Comparison of ENCODE assay signal across 9 mouse cellular contexts in genomic region chr3:37605876-37606238, GRCm38 (mm10). TPM values are rescaled to one million over a fixed set of nuclear protein-coding genes. Genes with fewer than 3 reads are reported as not detected.
DNase-seq lines count a peak whose midpoint lies in the region; ATAC-seq and TF ChIP-seq lines count a peak whose summit lies in the region.
"Had no signal": no experiment of that assay in that cellular context is flagged by ENCODE, and none has a peak within 500 bp of the region (broad histone marks: within the 10 kb centered on the region; RNA-seq: fewer than 3 reads in every experiment).

No protein-coding gene starts in this region.

- no peak for TF ChIP-seq POLR2A in small intestine, adult 2 months (IDR thresholded peaks at IDR 0.05; ENCODE audit: low read depth, low read length)

- no peak for TF ChIP-seq EP300 in stomach, postnatal 0 days (optimal IDR thresholded peaks at IDR 0.05)
- no peak for TF ChIP-seq EP300 in heart, postnatal 0 days (IDR thresholded peaks at IDR 0.05; ENCODE audit: low read depth)

- DNase-seq in heart, adult 18-20 months: peak; percentile 54 to 56
- DNase-seq in stomach, postnatal 0 days (ENCODE audit: low spot score): no peak
- peak; percentile 31 for DNase-seq in heart, postnatal 0 days (ENCODE audit: low spot score)
- DNase-seq in adipocyte (ENCODE audit: low spot score): no peak
- DNase-seq in left cerebral cortex, postnatal 4 days: no peak

- no peaks in the 10 kb centered on the region for H3K36me3 ChIP-seq in heart, embryonic 12.5 days
- H3K36me3 ChIP-seq in stomach, embryonic 15.5 days: no peaks in the 10 kb centered on the region
- H3K36me3 ChIP-seq in stomach, postnatal 0 days (ENCODE audit: control insufficient read depth, insufficient read depth, low read length): no peaks in the 10 kb centered on the region
- no peaks in the 10 kb centered on the region for H3K36me3 ChIP-seq in heart, postnatal 0 days (replicated peaks; ENCODE audit: control insufficient read depth, insufficient read depth, low read length)
- no peaks in the 10 kb centered on the region for H3K36me3 ChIP-seq in small intestine, adult 2 months (ENCODE audit: control insufficient read depth, insufficient read depth, low read length)
- H3K36me3 ChIP-seq: lung, embryonic 15.5 days had no signal

- no peaks in the 10 kb centered on the region for H3K4me1 ChIP-seq in heart, embryonic 12.5 days (replicated peaks)
- no peaks in the 10 kb centered on the region for H3K4me1 ChIP-seq in stomach, embryonic 15.5 days
- H3K4me1 ChIP-seq in stomach, postnatal 0 days (replicated peaks; ENCODE audit: control insufficient read depth, insufficient read depth): no peaks in the 10 kb centered on the region
- H3K4me1 ChIP-seq in heart, postnatal 0 days (ENCODE audit: control insufficient read depth, insufficient read depth): no peaks in the 10 kb centered on the region
- H3K4me1 ChIP-seq in small intestine, adult 2 months (ENCODE audit: control insufficient read depth, insufficient read depth, insufficient read length, low read length): peaks cover 7% of the 10 kb centered on the region; the same call in 1 of the 2 replicates
- H3K4me1 ChIP-seq: lung, embryonic 15.5 days had no signal

- no peak overlapping the region for H3K9ac ChIP-seq in heart, embryonic 12.5 days
- no peak overlapping the region for H3K9ac ChIP-seq in stomach, embryonic 15.5 days
- H3K9ac ChIP-seq in stomach, postnatal 0 days (ENCODE audit: low read length): no peak overlapping the region
- H3K9ac ChIP-seq in heart, postnatal 0 days (replicated peaks; ENCODE audit: low read depth, low read length): no peak overlapping the region
- H3K9ac ChIP-seq: lung, embryonic 15.5 days had no signal

- intact Hi-C loops in left cerebral cortex, postnatal 4 days (cut with DNase I): no loop called here

- no peak for TF ChIP-seq CTCF in stomach, postnatal 0 days (IDR thresholded peaks at IDR 0.05; ENCODE audit: low read depth)
- no peak for TF ChIP-seq CTCF in heart, postnatal 0 days (IDR thresholded peaks at IDR 0.05; ENCODE audit: low read depth)
- TF ChIP-seq CTCF in small intestine, adult 2 months (IDR thresholded peaks at IDR 0.05; ENCODE audit: extremely low read depth, insufficient read length, insufficient replicate concordance, low read depth, low read length): no peak

- 78% methylated on average over 10 of the region's 10 CpGs for WGBS in heart, embryonic 12.5 days
- 78% methylated on average over 10 of the region's 10 CpGs for WGBS in stomach, embryonic 15.5 days
- 69% methylated on average over 10 of the region's 10 CpGs for WGBS in stomach, postnatal 0 days
- 50% methylated on average over 10 of the region's 10 CpGs for WGBS in heart, postnatal 0 days
- 76% methylated on average over 10 of the region's 10 CpGs for WGBS in small intestine, adult 2 months

- H3K4me2 ChIP-seq in heart, embryonic 12.5 days: no peak overlapping the region
- H3K4me2 ChIP-seq in stomach, embryonic 15.5 days: no peak overlapping the region
- H3K4me2 ChIP-seq in stomach, postnatal 0 days (replicated peaks; ENCODE audit: low read depth): no peak overlapping the region
- H3K4me2 ChIP-seq in heart, postnatal 0 days (ENCODE audit: low read depth, low read length): no peak overlapping the region
- H3K4me2 ChIP-seq: lung, embryonic 15.5 days had no signal

- no peaks in the 10 kb centered on the region for H3K27me3 ChIP-seq in heart, embryonic 12.5 days (replicated peaks)
- H3K27me3 ChIP-seq in stomach, embryonic 15.5 days (replicated peaks): no peaks in the 10 kb centered on the region
- H3K27me3 ChIP-seq in stomach, postnatal 0 days (ENCODE audit: control insufficient read depth, insufficient read depth, low read length): no peaks in the 10 kb centered on the region
- no peaks in the 10 kb centered on the region for H3K27me3 ChIP-seq in heart, postnatal 0 days (ENCODE audit: control insufficient read depth, insufficient read depth, low read length)
- no peaks in the 10 kb centered on the region for H3K27me3 ChIP-seq in small intestine, adult 2 months (ENCODE audit: control insufficient read depth, insufficient read depth, low read length)
- H3K27me3 ChIP-seq: lung, embryonic 15.5 days had no signal

- no peak overlapping the region for H3K4me3 ChIP-seq in heart, embryonic 12.5 days
- no peak overlapping the region for H3K4me3 ChIP-seq in stomach, embryonic 15.5 days (replicated peaks)
- H3K4me3 ChIP-seq in stomach, postnatal 0 days (ENCODE audit: low read depth, low read length): no peak overlapping the region
- H3K4me3 ChIP-seq in heart, postnatal 0 days (ENCODE audit: low read depth, low read length): no peak overlapping the region
- H3K4me3 ChIP-seq in small intestine, adult 2 months (ENCODE audit: low read depth, low read length): no peak overlapping the region
- H3K4me3 ChIP-seq: lung, embryonic 15.5 days had no signal

- no peak overlapping the region for H3K27ac ChIP-seq in heart, embryonic 12.5 days (ENCODE audit: poor library complexity, severe bottlenecking)
- peak overlapping the region; percentile 12; the same call in 1 of the 2 replicates for H3K27ac ChIP-seq in stomach, embryonic 15.5 days
- no peak overlapping the region for H3K27ac ChIP-seq in stomach, postnatal 0 days (replicated peaks)
- 0 out of 2 replicates have a peak overlapping the region, but pooled peaks have one; percentile 15 for H3K27ac ChIP-seq in heart, postnatal 0 days (ENCODE audit: low read depth)
- H3K27ac ChIP-seq in small intestine, adult 2 months (ENCODE audit: insufficient read depth, low read depth, low read length): 0 out of 2 replicates have a peak overlapping the region, but pooled peaks have one; percentile 24
- H3K27ac ChIP-seq: lung, embryonic 15.5 days had no signal

- ATAC-seq in heart, embryonic 12.5 days (ENCODE audit: insufficient number of reproducible peaks, low FRiP score): no peak
- ATAC-seq in stomach, embryonic 15.5 days (ENCODE audit: insufficient read depth, low FRiP score, low read depth): 0 out of 2 replicates have a peak, but pooled peaks have one; percentile 31
- ATAC-seq in stomach, postnatal 0 days (ENCODE audit: low FRiP score, low TSS enrichment): no peak
- peak; percentile 17; the same call in 1 of the 2 replicates for ATAC-seq in heart, postnatal 0 days (ENCODE audit: insufficient read depth, low read depth)

- 0 out of 2 replicates have a peak, but pooled peaks cover 6% of the 10 kb centered on the region for H3K9me3 ChIP-seq in heart, embryonic 12.5 days (replicated peaks)
- H3K9me3 ChIP-seq in stomach, embryonic 15.5 days: no peaks in the 10 kb centered on the region
- no peaks in the 10 kb centered on the region for H3K9me3 ChIP-seq in stomach, postnatal 0 days (ENCODE audit: control insufficient read depth, low read length)
- H3K9me3 ChIP-seq in heart, postnatal 0 days (replicated peaks; ENCODE audit: control insufficient read depth, low read length): 0 out of 2 replicates have a peak, but pooled peaks cover 8% of the 10 kb centered on the region
- H3K9me3 ChIP-seq: lung, embryonic 15.5 days had no signal

RNA-seq across cellular contexts. Expression of gene Spry1, which starts 33.9 kb away (rescaled TPM):
- 10 to 100 TPM; 22.8 to 25.3 TPM for total RNA-seq in heart, adult 18-20 months (2021)
- 5.1 and 5.4 TPM in 2 replicates for polyA plus RNA-seq in heart, embryonic 12.5 days (2016; fragmentation: Nextera tagmentation; extraction: Ambion mirVana)
- 13.6 and 15.2 TPM in 2 replicates for polyA plus RNA-seq in stomach, embryonic 15.5 days (2015; fragmentation: Nextera tagmentation; extraction: Ambion mirVana)
- 9.4 and 14.1 TPM in 2 replicates for polyA plus RNA-seq in stomach, postnatal 0 days (2015; fragmentation: Nextera tagmentation; extraction: Ambion mirVana)
- total RNA-seq in heart, postnatal 0 days (2014; rRNA removed; ENCODE audit: low replicate concordance): 39.2 and 39.6 TPM in 2 replicates
- polyA plus RNA-seq in heart, postnatal 0 days (2015; fragmentation: Nextera tagmentation; extraction: Ambion mirVana): 4.8 and 5.4 TPM in 2 replicates
- 7.1 and 17.5 TPM in 2 replicates for polyA plus RNA-seq in small intestine, adult 2 months (2012; rRNA removed)
- total RNA-seq in left cerebral cortex, postnatal 4 days (2021): 10 to 100 TPM; 15.2 to 15.6 TPM

Comparison
In these comparisons a context has a peak if more than half of its experiments do, and no peak if none do; other contexts are left out.
1. ATAC-seq: peak in stomach, embryonic 15.5 days (single experiment) and heart, postnatal 0 days (single experiment); none in heart, embryonic 12.5 days (single experiment) and stomach, postnatal 0 days (single experiment).
2. H3K27ac ChIP-seq: peak in stomach, embryonic 15.5 days (single experiment), heart, postnatal 0 days (single experiment) and small intestine, adult 2 months (single experiment); none in heart, embryonic 12.5 days (single experiment) and stomach, postnatal 0 days (single experiment).
3. DNase-seq: peak in heart, adult 18-20 months (2 of 2) and heart, postnatal 0 days (single experiment); none in stomach, postnatal 0 days (single experiment), adipocyte (single experiment) and left cerebral cortex, postnatal 4 days (single experiment).